Mouse (Mus musculus) frontal cortex, adult (tissue): ENCODE data around the gene Sfi1.
"Not testable (repeated sequence)": the region's sequence is repeated elsewhere in the genome, so short reads cannot be mapped to it uniquely, and the experiment has no call there.

Experiments
- ATAC-seq: cut with Nextera tagmentation; 2 replicates; pipeline ENCODE4 v1.9.2; 2017; ENCODE audit warnings: mild to moderate bottlenecking, moderate library complexity, mixed read lengths; ENCODE audit not compliant: low TSS enrichment

Sfi1 gene

GRCm38 (mm10) chr11:3193363-3193762 is at the start of gene Sfi1:
Sfi1 (minus strand) TSS chr11:3193463.
- no peak for ATAC-seq

GRCm38 (mm10) chr11:3242395-3242794 is 49.1 kb upstream of the Sfi1 start:
- no peak for ATAC-seq

GRCm38 (mm10) chr11:3235277-3235676 is 42.0 kb upstream of the Sfi1 start:
- no peak for ATAC-seq

- ATAC-seq: no peak
Measured at GRCm38 (mm10) chr11:3233704-3234103, 40.4 kb upstream of the Sfi1 start.

GRCm38 (mm10) chr11:3232248-3232647 is 39.0 kb upstream of the Sfi1 start:
- no peak for ATAC-seq

- ATAC-seq: no peak
Measured at GRCm38 (mm10) chr11:3227113-3227512, 33.9 kb upstream of the Sfi1 start.

GRCm38 (mm10) chr11:3223105-3223504 is 29.8 kb upstream of the Sfi1 start:
- no peak for ATAC-seq

- ATAC-seq: no peak
Measured at GRCm38 (mm10) chr11:3212526-3212925, 19.3 kb upstream of the Sfi1 start.

GRCm38 (mm10) chr11:3206783-3207182 is 13.5 kb upstream of the Sfi1 start:
- ATAC-seq: no peak

GRCm38 (mm10) chr11:3205207-3205606 is 11.9 kb upstream of the Sfi1 start:
- ATAC-seq: no peak

- ATAC-seq: no peak
Measured at GRCm38 (mm10) chr11:3203771-3204170, 10.5 kb upstream of the Sfi1 start.

- ATAC-seq: peak; percentile 15; the same call in 1 of the 2 replicates
Measured at GRCm38 (mm10) chr11:3202781-3203441, 9.6 kb upstream of the Sfi1 start.

- ATAC-seq: peak; percentile 76
Measured at GRCm38 (mm10) chr11:3202231-3202701, 9.0 kb upstream of the Sfi1 start, which contains the start of gene Eif4enif1. Eif4enif1 (plus strand) TSS chr11:3202392.

- no peak for ATAC-seq
Measured at GRCm38 (mm10) chr11:3201326-3202230, 8.3 kb upstream of the Sfi1 start.

GRCm38 (mm10) chr11:3200636-3201035 is 7.4 kb upstream of the Sfi1 start:
- not testable (repeated sequence) for ATAC-seq

GRCm38 (mm10) chr11:3182707-3183106 is 10.6 kb downstream of the Sfi1 start:
- ATAC-seq: not testable (repeated sequence)

- not testable (repeated sequence) for ATAC-seq
Measured at GRCm38 (mm10) chr11:3181971-3182370, 11.3 kb downstream of the Sfi1 start.

- not testable (repeated sequence) for ATAC-seq
Measured at GRCm38 (mm10) chr11:3181250-3181649, 12.0 kb downstream of the Sfi1 start.

GRCm38 (mm10) chr11:3180510-3181160 is 12.6 kb downstream of the Sfi1 start:
- ATAC-seq: not testable (repeated sequence)

GRCm38 (mm10) chr11:3179726-3180092 is 13.6 kb downstream of the Sfi1 start:
- ATAC-seq: not testable (repeated sequence)

GRCm38 (mm10) chr11:3178968-3179725 is 14.1 kb downstream of the Sfi1 start:
- not testable (repeated sequence) for ATAC-seq
